Mouse (Mus musculus): ENCODE measurements at regions not wholly inside any gene's neighbourhood (a gene's known extent, or its start where the extent isn't known, plus 50 kb on each side); places are given as distances from the start of the nearest gene placed in this dataset.

GRCm38 (mm10) chr3:35341840-35342239, 412.1 kb upstream of the Atp11b start:
- WGBS = 13% methylated on average over 9 of the region's 9 CpGs
- DNase-seq (ENCODE audit: low spot score) = no peak

GRCm38 (mm10) chr3:35342584-35342983, 411.3 kb upstream of the Atp11b start:
- 38% methylated on average over 4 of the region's 4 CpGs for WGBS
- H3K4me1 ChIP-seq (ENCODE audit: control insufficient read depth, insufficient read depth, low read length) = peaks cover 16% of the 10 kb centered on the region
- H3K9ac ChIP-seq (ENCODE audit: low read depth, low read length, severe bottlenecking) = no peak overlapping the region
- no peaks in the 10 kb centered on the region for H3K9me3 ChIP-seq (ENCODE audit: control insufficient read depth, low read length)
- no peak for TF ChIP-seq POLR2A (IDR thresholded peaks at IDR 0.05; ENCODE audit: borderline replicate concordance, extremely low read depth, insufficient read depth, insufficient read length)
- no peak overlapping the region for H3K27ac ChIP-seq (replicated peaks; ENCODE audit: low read depth, low read length)
- no peaks in the 10 kb centered on the region for H3K36me3 ChIP-seq (ENCODE audit: control insufficient read depth, insufficient read depth, low read length)
- no peak overlapping the region for H3K4me2 ChIP-seq (replicated peaks; ENCODE audit: low read depth, low read length, severe bottlenecking)
- H3K27me3 ChIP-seq (ENCODE audit: control insufficient read depth, insufficient read depth, low read length) = no peaks in the 10 kb centered on the region
- peak; percentile 75 for DNase-seq (ENCODE audit: low spot score)
- H3K4me3 ChIP-seq (replicated peaks; ENCODE audit: low read length) = no peak overlapping the region
- peak; percentile 72 for ATAC-seq (ENCODE audit: low FRiP score, low read depth)

More at GRCm38 (mm10) chr3:35341840-35342239, 412.1 kb upstream of the Atp11b start:
- Histone ChIP-seq H3K9ac (ENCODE audit: low read depth, low read length, severe bottlenecking) (no peak overlapping the region), H3K4me1 (ENCODE audit: control insufficient read depth, insufficient read depth, low read length) (peaks cover 16% of the 10 kb centered on the region), H3K4me2 (replicated peaks; ENCODE audit: low read depth, low read length, severe bottlenecking) (peak overlapping the region; percentile 69; the same call in 1 of the 2 replicates), H3K27me3 (ENCODE audit: control insufficient read depth, insufficient read depth, low read length) (no peaks in the 10 kb centered on the region), H3K27ac (replicated peaks; ENCODE audit: low read depth, low read length) (no peak overlapping the region), H3K36me3 (ENCODE audit: control insufficient read depth, insufficient read depth, low read length) (no peaks in the 10 kb centered on the region), H3K4me3 (replicated peaks; ENCODE audit: low read length) (no peak overlapping the region), H3K9me3 (ENCODE audit: control insufficient read depth, low read length) (no peaks in the 10 kb centered on the region)
- no peak for TF ChIP-seq POLR2A (IDR thresholded peaks at IDR 0.05; ENCODE audit: borderline replicate concordance, extremely low read depth, insufficient read depth, insufficient read length)
- no peak for ATAC-seq (ENCODE audit: low FRiP score, low read depth)

DNA sequence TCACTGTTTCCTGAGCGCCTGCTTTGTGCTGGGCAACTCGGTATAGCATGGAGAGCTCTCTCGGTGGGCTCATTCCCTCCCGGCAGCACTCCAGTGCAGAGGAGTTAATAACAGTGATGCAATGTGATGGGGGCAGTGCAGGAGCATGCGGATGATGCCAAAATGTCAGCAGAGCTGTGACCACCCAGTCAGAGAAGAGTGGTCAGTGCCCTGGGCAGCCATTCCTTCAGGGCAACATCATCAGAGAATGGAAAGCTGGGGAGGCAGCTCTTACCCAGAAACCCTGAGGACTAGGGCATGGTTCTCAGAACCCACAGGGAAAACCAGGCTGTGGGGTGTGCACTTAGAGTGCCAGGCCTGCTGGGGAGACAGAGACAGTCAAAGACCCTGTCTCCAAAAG, 410.0 kb upstream of the Atp11b start:
- H3K27ac ChIP-seq (replicated peaks; ENCODE audit: low read depth, low read length) = no peak overlapping the region
- ATAC-seq (ENCODE audit: low FRiP score, low read depth) (no peak), DNase-seq (ENCODE audit: low spot score) (no peak)
- TF ChIP-seq POLR2A (IDR thresholded peaks at IDR 0.05; ENCODE audit: borderline replicate concordance, extremely low read depth, insufficient read depth, insufficient read length) = no peak
- WGBS = 69% methylated on average over 5 of the region's 5 CpGs
- no peaks in the 10 kb centered on the region for H3K9me3 ChIP-seq (ENCODE audit: control insufficient read depth, low read length)
- H3K4me2 ChIP-seq (replicated peaks; ENCODE audit: low read depth, low read length, severe bottlenecking) = no peak overlapping the region
- no peak overlapping the region for H3K9ac ChIP-seq (ENCODE audit: low read depth, low read length, severe bottlenecking)
- no peaks in the 10 kb centered on the region for H3K36me3 ChIP-seq (ENCODE audit: control insufficient read depth, insufficient read depth, low read length)
- H3K4me3 ChIP-seq (replicated peaks; ENCODE audit: low read length) = no peak overlapping the region
- no peaks in the 10 kb centered on the region for H3K27me3 ChIP-seq (ENCODE audit: control insufficient read depth, insufficient read depth, low read length)
- H3K4me1 ChIP-seq (ENCODE audit: control insufficient read depth, insufficient read depth, low read length) = peaks cover 18% of the 10 kb centered on the region

DNA sequence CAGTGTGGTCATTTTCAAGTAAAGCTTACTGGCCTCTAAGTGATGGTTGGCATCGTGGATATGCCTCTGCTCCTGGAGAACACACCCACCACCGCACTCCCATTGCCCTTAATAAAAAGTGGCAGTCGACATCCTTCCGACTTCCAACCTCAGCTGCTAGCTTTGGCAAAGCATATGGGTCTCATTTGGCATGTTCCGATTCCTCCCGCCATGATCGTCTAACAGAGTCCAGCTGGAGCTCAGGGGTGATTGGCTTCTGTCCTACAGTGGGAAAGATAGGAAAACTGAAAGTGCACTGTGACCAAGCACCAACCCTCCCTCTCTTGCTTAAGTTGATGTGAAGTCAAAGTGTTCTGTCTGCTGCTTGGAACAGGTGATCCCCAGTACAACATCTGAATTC, 404.8 kb upstream of the Atp11b start:
- 20% methylated on average over 7 of the region's 7 CpGs for whole genome bisulfite sequencing
- DNase-seq (ENCODE audit: low spot score) (no peak), ATAC-seq (ENCODE audit: low FRiP score, low read depth) (no peak)
- H3K27ac ChIP-seq (replicated peaks; ENCODE audit: low read depth, low read length) = no peak overlapping the region
- no peaks in the 10 kb centered on the region for H3K36me3 ChIP-seq (ENCODE audit: control insufficient read depth, insufficient read depth, low read length)
- H3K4me1 ChIP-seq (ENCODE audit: control insufficient read depth, insufficient read depth, low read length) = peaks cover 10% of the 10 kb centered on the region; the same call in 1 of the 2 replicates
- TF ChIP-seq POLR2A (IDR thresholded peaks at IDR 0.05; ENCODE audit: borderline replicate concordance, extremely low read depth, insufficient read depth, insufficient read length) = no peak
- H3K4me2 ChIP-seq (replicated peaks; ENCODE audit: low read depth, low read length, severe bottlenecking) = no peak overlapping the region
- no peaks in the 10 kb centered on the region for H3K9me3 ChIP-seq (ENCODE audit: control insufficient read depth, low read length)
- H3K27me3 ChIP-seq (ENCODE audit: control insufficient read depth, insufficient read depth, low read length) = no peaks in the 10 kb centered on the region
- no peak overlapping the region for H3K9ac ChIP-seq (ENCODE audit: low read depth, low read length, severe bottlenecking)
- no peak overlapping the region for H3K4me3 ChIP-seq (replicated peaks; ENCODE audit: low read length)

GRCm38 (mm10) chr3:35353442-35353841, 400.5 kb upstream of the Atp11b start:
- Histone ChIP-seq H3K9ac (ENCODE audit: low read depth, low read length, severe bottlenecking) (no peak overlapping the region), H3K4me1 (ENCODE audit: control insufficient read depth, insufficient read depth, low read length) (peaks cover 14% of the 10 kb centered on the region; the same call in 1 of the 2 replicates), H3K27ac (replicated peaks; ENCODE audit: low read depth, low read length) (no peak overlapping the region), H3K4me3 (replicated peaks; ENCODE audit: low read length) (no peak overlapping the region), H3K27me3 (ENCODE audit: control insufficient read depth, insufficient read depth, low read length) (no peaks in the 10 kb centered on the region), H3K9me3 (ENCODE audit: control insufficient read depth, low read length) (no peaks in the 10 kb centered on the region), H3K36me3 (ENCODE audit: control insufficient read depth, insufficient read depth, low read length) (no peaks in the 10 kb centered on the region), H3K4me2 (replicated peaks; ENCODE audit: low read depth, low read length, severe bottlenecking) (no peak overlapping the region)
- WGBS = 75% methylated on average over 9 of the region's 9 CpGs
- ATAC-seq (ENCODE audit: low FRiP score, low read depth) (no peak), DNase-seq (ENCODE audit: low spot score) (no peak)
- TF ChIP-seq POLR2A (IDR thresholded peaks at IDR 0.05; ENCODE audit: borderline replicate concordance, extremely low read depth, insufficient read depth, insufficient read length) = no peak

- H3K27me3 ChIP-seq (ENCODE audit: control insufficient read depth, insufficient read depth, low read length) = no peaks in the 10 kb centered on the region
- DNase-seq (ENCODE audit: low spot score) = no peak
- TF ChIP-seq POLR2A (IDR thresholded peaks at IDR 0.05; ENCODE audit: borderline replicate concordance, extremely low read depth, insufficient read depth, insufficient read length) = no peak
- H3K4me1 ChIP-seq (ENCODE audit: control insufficient read depth, insufficient read depth, low read length) = peaks cover 13% of the 10 kb centered on the region; the same call in 1 of the 2 replicates
- H3K4me3 ChIP-seq (replicated peaks; ENCODE audit: low read length) = no peak overlapping the region
- H3K4me2 ChIP-seq (replicated peaks; ENCODE audit: low read depth, low read length, severe bottlenecking) = no peak overlapping the region
- no peak overlapping the region for H3K9ac ChIP-seq (ENCODE audit: low read depth, low read length, severe bottlenecking)
- ATAC-seq (ENCODE audit: low FRiP score, low read depth) = no peak
- H3K27ac ChIP-seq (replicated peaks; ENCODE audit: low read depth, low read length) = no peak overlapping the region
- 27% methylated on average over 7 of the region's 7 CpGs for WGBS
- H3K36me3 ChIP-seq (ENCODE audit: control insufficient read depth, insufficient read depth, low read length) = no peaks in the 10 kb centered on the region
- H3K9me3 ChIP-seq (ENCODE audit: control insufficient read depth, low read length) = no peaks in the 10 kb centered on the region
These were observed 400.0 kb upstream of the Atp11b start for GRCm38 (mm10) chr3:35353920-35354319.

Measured in limb, embryonic 14.5 days (tissue).